In genomic region chr1:54925971-54926771, GRCm38 (mm10) we compare ENCODE assay signal across 8 mouse cellular contexts. TPM values are rescaled to one million over a fixed set of nuclear protein-coding genes. Genes with fewer than 3 reads are reported as not detected.
DNase-seq lines count a peak whose midpoint lies in the region; ATAC-seq and TF ChIP-seq lines count a peak whose summit lies in the region.

TSS of gene Ankrd44 (minus strand) at chr1:54926387.

- H3K36me3 ChIP-seq in hindbrain, postnatal 0 days (ENCODE audit: insufficient read depth, low read length): no peaks in the 10 kb centered on the region
- H3K36me3 ChIP-seq in megakaryocyte, embryonic 14.5 days (replicated peaks; ENCODE audit: low read length): no peaks in the 10 kb centered on the region

- DNase-seq in gastrocnemius, postnatal 10 days: peak; percentile 87
- DNase-seq in hindbrain, postnatal 0 days (ENCODE audit: low spot score): peak; percentile 87
- peak; percentile 49 to 91 for DNase-seq in left cerebral cortex, postnatal 10 days (ENCODE audit: extremely low spot score in 1 of 2, low spot score in 2 of 2)
- DNase-seq in right cerebral cortex, adult 18-20 months: peak; percentile 73
- peak; percentile 87 for DNase-seq in urinary bladder, adult 2 months (ENCODE audit: low spot score)

- intact Hi-C loops in left cerebral cortex, postnatal 10 days (cut with DNase I): loop anchor here (2.0 to 5.0 kb wide), 3 partner anchors 93 to 259 kb away; no protein-coding TSS in a partner anchor

- peaks cover 2% of the 10 kb centered on the region; the same call in 1 of the 2 replicates for H3K4me1 ChIP-seq in cortical plate, adult 2 months (ENCODE audit: control insufficient read depth, insufficient read depth, low read length)
- H3K4me1 ChIP-seq in hindbrain, postnatal 0 days (ENCODE audit: insufficient read depth, low read length): peaks cover 11% of the 10 kb centered on the region
- peaks cover 46% of the 10 kb centered on the region for H3K4me1 ChIP-seq in megakaryocyte, embryonic 14.5 days

- H3K27me3 ChIP-seq in hindbrain, postnatal 0 days (ENCODE audit: insufficient read depth, low read length): no peaks in the 10 kb centered on the region
- peaks cover 24% of the 10 kb centered on the region for H3K27me3 ChIP-seq in megakaryocyte, embryonic 14.5 days (replicated peaks)

- WGBS in hindbrain, postnatal 0 days: under 1% methylated on average over 74 of the region's 94 CpGs

- peak within 1 kb of the TSS; percentile 82 for H3K4me2 ChIP-seq in hindbrain, postnatal 0 days (ENCODE audit: low read depth, low read length)

- H3K9ac ChIP-seq in hindbrain, postnatal 0 days (replicated peaks; ENCODE audit: low read length): peak within 1 kb of the TSS; percentile 91

- H3K4me3 ChIP-seq in cortical plate, adult 2 months (ENCODE audit: insufficient read depth, low read length): peak within 1 kb of the TSS; percentile 86
- H3K4me3 ChIP-seq in hindbrain, postnatal 0 days (ENCODE audit: low read length): peak within 1 kb of the TSS; percentile 86
- H3K4me3 ChIP-seq in megakaryocyte, embryonic 14.5 days (replicated peaks): peak within 1 kb of the TSS; percentile 98

- H3K9me3 ChIP-seq in hindbrain, postnatal 0 days (ENCODE audit: low read length): no peaks in the 10 kb centered on the region
- H3K9me3 ChIP-seq in megakaryocyte, embryonic 14.5 days: 0 out of 2 replicates have a peak, but pooled peaks cover 2% of the 10 kb centered on the region

- ATAC-seq in activated CD4-positive, CD25-positive, alpha-beta regulatory T cell, adult 4 months: peak; percentile 72
- peak; percentile 93 for ATAC-seq in hindbrain, postnatal 0 days

- no peak for TF ChIP-seq POLR2A in cortical plate, adult 2 months (IDR thresholded peaks at IDR 0.05; ENCODE audit: extremely low read depth, insufficient read depth, low read length)

- H3K27ac ChIP-seq in cortical plate, adult 2 months (ENCODE audit: insufficient read depth, low read length): peak within 1 kb of the TSS; percentile 61
- peak within 1 kb of the TSS; percentile 93 for H3K27ac ChIP-seq in hindbrain, postnatal 0 days

- no peak for TF ChIP-seq CTCF in cortical plate, adult 2 months (IDR thresholded peaks at IDR 0.05; ENCODE audit: extremely low read depth, insufficient read depth, low read length)
- TF ChIP-seq CTCF in hindbrain, postnatal 0 days (IDR thresholded peaks at IDR 0.05; ENCODE audit: low read depth): no peak

RNA-seq across cellular contexts. Expression of gene Ankrd44, which starts in this region (rescaled TPM):
- 100 to 1,000 TPM; 157 to 185 TPM for polyA plus RNA-seq in activated CD4-positive, CD25-positive, alpha-beta regulatory T cell, adult 4 months (2017; shearing (Covaris generic))
- 16.5 and 18.3 TPM in 2 replicates for polyA plus RNA-seq in cortical plate, adult 2 months (2012; rRNA removed)
- 10 to 100 TPM; 14.5 to 16.9 TPM for total RNA-seq in gastrocnemius, postnatal 10 days (2021)
- total RNA-seq in hindbrain, postnatal 0 days (2014; rRNA removed): 41.9 and 82.9 TPM in 2 replicates
- 13.7 and 13.8 TPM in 2 replicates for polyA plus RNA-seq in hindbrain, postnatal 0 days (2015; fragmentation: Nextera tagmentation; extraction: Ambion mirVana)
- total RNA-seq in left cerebral cortex, postnatal 10 days (2021): 10 to 100 TPM; 35.2 to 37.8 TPM
- 0.55 TPM in 1 of 2 replicates, not detected in the other for polyA plus RNA-seq in megakaryocyte, embryonic 14.5 days (2012; ENCODE audit: insufficient read depth, low replicate concordance)
- polyA plus RNA-seq in urinary bladder, adult 2 months (2012; rRNA removed): 28.1 and 30.7 TPM in 2 replicates

Comparison
In these comparisons a context has a peak if more than half of its experiments do, and no peak if none do; other contexts are left out.
1. Peak in every context shown above with its lines: DNase-seq, ATAC-seq, H3K4me3 ChIP-seq and H3K27ac ChIP-seq.